Mouse (Mus musculus): ENCODE measurements around the gene Rnf123.
A peak's percentile ranks its signal among the peaks of the same experiment; 100 is the strongest.

GRCm38 (mm10) chr9:108073141-108073930 is 9.8 kb downstream of the Rnf123 start:
- TF ChIP-seq CTCF (IDR thresholded peaks at IDR 0.05; ENCODE audit: borderline replicate concordance, insufficient read depth, low read depth, low read length) (no peak), POLR2A (IDR thresholded peaks at IDR 0.05; ENCODE audit: borderline replicate concordance, insufficient read depth, low read length) (peak; percentile 52; the same call in 1 of the 2 replicates)

Data from cerebellum, adult 2 months (tissue).